Mouse (Mus musculus): ENCODE data around the gene Setd1b.

DNA sequence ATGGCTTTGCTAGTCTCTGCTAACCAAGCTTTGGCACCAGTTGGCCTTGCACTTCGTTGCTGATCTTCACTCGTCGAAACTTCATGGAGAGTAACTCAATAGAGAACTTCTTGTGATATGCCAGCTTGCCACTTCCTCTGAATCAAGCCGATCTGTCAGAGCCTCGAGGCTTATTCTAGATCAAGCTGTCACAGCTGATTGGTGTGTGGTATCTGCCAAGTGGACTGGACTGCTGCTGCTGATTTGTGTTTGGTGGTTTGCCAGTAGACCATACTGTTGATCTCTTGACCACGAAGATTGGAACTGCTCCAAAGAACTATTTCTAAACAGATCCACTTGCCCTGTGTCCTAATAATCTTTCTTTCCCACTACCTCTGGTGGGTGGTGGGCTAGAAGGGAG lies 49.4 kb downstream of the Setd1b start:
- TF ChIP-seq CTCF (IDR thresholded peaks at IDR 0.05; ENCODE audit: low read depth) (no peak), EP300 (IDR thresholded peaks at IDR 0.05; ENCODE audit: low read depth) (no peak)
